Mouse (Mus musculus): ENCODE measurements at regions not wholly inside any gene's neighbourhood (a gene's known extent, or its start where the extent isn't known, plus 50 kb on each side); places are given as distances from the start of the nearest gene placed in this dataset.

DNA sequence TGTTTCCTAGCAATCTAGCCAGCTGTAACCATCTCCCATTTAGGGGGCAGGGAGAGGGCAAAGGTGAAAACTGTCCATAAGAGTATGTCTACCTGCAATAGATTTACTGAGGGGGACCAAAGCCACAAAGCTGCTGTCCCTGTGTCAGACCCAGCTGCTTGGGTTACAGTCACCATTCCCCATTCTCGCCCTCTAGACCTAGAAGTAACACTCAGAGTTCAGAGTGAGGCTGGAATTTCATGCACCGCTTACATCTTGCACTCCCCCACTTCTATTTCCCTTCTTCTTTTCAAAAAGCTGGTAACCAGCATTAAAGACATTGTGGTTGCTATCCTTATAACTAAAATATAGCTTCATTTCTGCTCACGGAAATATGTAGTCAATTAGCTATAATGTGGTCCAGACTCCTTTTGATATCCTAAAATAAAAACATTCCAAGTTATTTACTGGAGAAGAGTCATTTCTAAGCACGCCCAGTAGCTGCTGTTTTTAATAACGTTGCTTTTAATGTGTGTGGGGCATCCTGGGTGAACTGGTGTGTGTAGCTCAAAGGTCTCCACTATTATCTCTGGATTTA is 157.4 kb upstream of the Fbxo11 start:
- ATAC-seq (ENCODE audit: low FRiP score) = no peak
- WGBS = 81% methylated on average over 5 of the region's 5 CpGs
- Histone ChIP-seq H3K4me2 (no peak overlapping the region), H3K9me3 (no peaks in the 10 kb centered on the region), H3K9ac (no peak overlapping the region), H3K4me1 (no peaks in the 10 kb centered on the region), H3K27me3 (no peaks in the 10 kb centered on the region), H3K27ac (no peak overlapping the region), H3K4me3 (replicated peaks) (no peak overlapping the region), H3K36me3 (replicated peaks) (no peaks in the 10 kb centered on the region)

DNA sequence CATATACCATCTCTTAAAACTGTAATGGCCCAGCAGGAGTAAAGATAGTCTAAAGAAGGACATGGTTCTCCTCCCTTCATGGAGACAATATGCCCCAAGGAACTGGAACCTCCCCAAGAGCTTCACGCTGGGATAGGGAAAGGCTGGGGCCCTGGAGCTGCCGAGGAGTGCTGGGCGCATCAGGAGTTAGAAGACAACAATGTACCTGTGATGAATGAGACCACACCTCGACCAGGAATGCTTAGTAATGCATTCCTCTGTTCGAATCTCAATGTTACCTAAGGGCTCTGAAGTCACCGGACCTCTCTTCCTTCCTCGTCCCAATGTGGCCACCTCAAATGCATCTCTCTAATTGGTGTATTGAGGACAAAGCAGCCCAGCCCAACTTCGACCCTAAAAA is 175.4 kb upstream of the Fbxo11 start:
- Histone ChIP-seq H3K9me3 (0 out of 2 replicates have a peak, but pooled peaks cover 7% of the 10 kb centered on the region), H3K4me3 (replicated peaks) (no peak overlapping the region), H3K4me2 (no peak overlapping the region), H3K27me3 (no peaks in the 10 kb centered on the region), H3K36me3 (replicated peaks) (no peaks in the 10 kb centered on the region), H3K4me1 (no peaks in the 10 kb centered on the region), H3K9ac (no peak overlapping the region), H3K27ac (no peak overlapping the region)
- no peak for ATAC-seq (ENCODE audit: low FRiP score)
- 86% methylated on average over 8 of the region's 8 CpGs for WGBS

DNA sequence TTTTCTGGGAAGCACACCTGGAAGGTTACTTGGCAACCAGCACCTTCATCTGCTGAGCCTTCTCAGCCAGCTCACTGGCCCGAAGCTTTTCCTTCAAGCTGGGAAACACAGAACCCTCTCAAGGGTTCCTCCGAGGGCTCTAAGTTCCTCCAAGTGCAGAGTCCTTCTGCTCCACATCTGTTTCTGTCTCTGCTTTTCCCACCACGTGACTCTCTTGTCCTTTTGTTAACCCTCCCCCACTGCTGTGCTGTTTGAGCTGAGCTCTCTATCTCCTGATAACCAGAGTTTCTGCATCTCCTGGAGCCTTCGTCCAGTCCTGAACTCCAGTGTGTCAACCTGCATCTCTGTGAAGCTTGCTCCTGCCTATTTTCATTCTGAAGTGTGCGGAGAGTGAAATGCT is 183.5 kb upstream of the Fbxo11 start:
- no peak overlapping the region for H3K27ac ChIP-seq
- H3K9ac ChIP-seq = no peak overlapping the region
- WGBS = 79% methylated on average over 5 of the region's 5 CpGs
- no peaks in the 10 kb centered on the region for H3K27me3 ChIP-seq
- H3K4me3 ChIP-seq (replicated peaks) = no peak overlapping the region
- H3K36me3 ChIP-seq (replicated peaks) = no peaks in the 10 kb centered on the region
- H3K4me1 ChIP-seq = peaks cover 8% of the 10 kb centered on the region; the same call in 1 of the 2 replicates
- no peak overlapping the region for H3K4me2 ChIP-seq
- ATAC-seq (ENCODE audit: low FRiP score) = no peak
- H3K9me3 ChIP-seq = no peaks in the 10 kb centered on the region

DNA sequence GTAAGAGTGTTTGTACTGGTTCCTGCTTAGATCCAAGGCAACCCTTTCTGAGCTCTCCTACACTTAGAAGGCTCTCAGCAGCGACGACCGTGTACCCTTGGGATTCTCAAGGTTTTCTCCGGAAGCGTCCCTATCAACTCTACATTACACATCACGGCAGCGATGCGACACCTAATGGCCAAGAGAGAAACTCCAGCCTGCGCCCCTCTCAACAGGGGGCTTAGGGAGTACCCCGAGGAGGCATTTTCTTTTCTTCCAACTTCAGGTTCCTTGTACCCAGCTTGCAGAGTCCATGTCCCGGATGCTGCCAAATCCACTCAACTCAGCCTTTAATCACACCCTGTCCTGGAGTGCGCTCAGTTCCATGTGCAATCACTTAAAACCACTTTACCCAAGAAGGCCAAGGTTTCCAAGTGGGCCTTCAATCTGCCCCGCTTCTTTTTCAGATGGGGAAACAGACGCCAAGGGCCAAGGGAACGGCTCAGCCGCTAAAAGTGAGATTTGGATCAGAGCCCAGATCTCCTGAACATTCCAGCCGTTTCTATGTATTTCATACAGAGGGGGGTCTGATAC is 186.9 kb upstream of the Fbxo11 start:
- no peak overlapping the region for H3K9ac ChIP-seq
- no peak overlapping the region for H3K27ac ChIP-seq
- H3K9me3 ChIP-seq = no peaks in the 10 kb centered on the region
- peak overlapping the region; percentile 43 for H3K4me2 ChIP-seq
- peaks cover 17% of the 10 kb centered on the region for H3K4me1 ChIP-seq
- H3K4me3 ChIP-seq (replicated peaks) = peak overlapping the region; percentile 10; the same call in 1 of the 2 replicates
- H3K27me3 ChIP-seq = no peaks in the 10 kb centered on the region
- no peaks in the 10 kb centered on the region for H3K36me3 ChIP-seq (replicated peaks)
- peak; percentile 37; the same call in 1 of the 2 replicates for ATAC-seq (ENCODE audit: low FRiP score)
- WGBS = 15% methylated on average over 17 of the region's 17 CpGs

DNA sequence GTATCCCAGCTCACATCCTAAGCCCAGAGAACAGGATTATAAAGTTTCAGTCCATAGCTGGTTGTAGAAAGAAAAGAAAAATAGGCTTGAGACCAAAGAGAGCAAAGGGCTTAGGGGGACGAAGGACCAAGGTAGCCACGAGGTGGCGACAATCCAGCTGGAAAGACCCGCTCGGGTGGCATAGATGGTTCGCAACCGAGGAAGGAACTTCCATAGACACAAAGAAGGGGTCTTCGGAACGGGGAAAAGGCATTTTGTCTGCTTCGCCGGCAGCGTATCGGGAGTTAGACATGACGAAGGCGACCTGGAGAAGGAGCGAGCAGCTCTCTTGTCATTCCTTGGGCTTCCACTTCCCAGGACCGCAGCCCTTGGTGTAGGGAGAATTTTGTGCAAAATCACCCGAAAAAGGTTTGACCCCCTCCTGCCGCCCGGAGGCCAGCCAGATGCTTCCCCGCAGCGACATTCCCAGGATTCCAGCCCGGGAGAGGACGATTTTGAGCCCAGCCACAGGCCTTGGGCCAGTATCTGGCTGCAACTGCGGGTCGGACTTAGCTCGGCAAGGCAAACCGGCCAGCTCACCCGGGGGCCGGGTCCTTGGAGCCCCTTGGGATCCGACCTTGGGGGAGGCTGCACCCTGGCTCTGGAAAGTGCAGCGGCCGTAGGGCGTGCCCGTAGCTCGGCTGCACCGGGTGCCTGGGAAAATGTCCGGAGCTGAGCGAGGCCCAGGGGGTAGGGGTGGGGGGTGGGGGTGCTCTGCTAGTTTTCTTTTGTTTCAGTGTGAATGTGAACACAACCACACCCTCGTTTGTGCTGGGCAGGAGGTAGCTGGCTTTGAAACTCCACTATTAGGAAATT is 184.5 kb upstream of the Foxn2 start:
- Histone ChIP-seq H3K9me3 (no peaks in the 10 kb centered on the region), H3K27me3 (no peaks in the 10 kb centered on the region), H3K36me3 (replicated peaks) (no peaks in the 10 kb centered on the region), H3K4me1 (peaks cover 21% of the 10 kb centered on the region), H3K4me2 (peak overlapping the region; percentile 68), H3K9ac (peak overlapping the region; percentile 70), H3K27ac (peak overlapping the region; percentile 85), H3K4me3 (replicated peaks) (peak overlapping the region; percentile 48)
- under 1% methylated on average over 40 of the region's 40 CpGs for WGBS
- peak; percentile 80 for ATAC-seq (ENCODE audit: low FRiP score)

DNA sequence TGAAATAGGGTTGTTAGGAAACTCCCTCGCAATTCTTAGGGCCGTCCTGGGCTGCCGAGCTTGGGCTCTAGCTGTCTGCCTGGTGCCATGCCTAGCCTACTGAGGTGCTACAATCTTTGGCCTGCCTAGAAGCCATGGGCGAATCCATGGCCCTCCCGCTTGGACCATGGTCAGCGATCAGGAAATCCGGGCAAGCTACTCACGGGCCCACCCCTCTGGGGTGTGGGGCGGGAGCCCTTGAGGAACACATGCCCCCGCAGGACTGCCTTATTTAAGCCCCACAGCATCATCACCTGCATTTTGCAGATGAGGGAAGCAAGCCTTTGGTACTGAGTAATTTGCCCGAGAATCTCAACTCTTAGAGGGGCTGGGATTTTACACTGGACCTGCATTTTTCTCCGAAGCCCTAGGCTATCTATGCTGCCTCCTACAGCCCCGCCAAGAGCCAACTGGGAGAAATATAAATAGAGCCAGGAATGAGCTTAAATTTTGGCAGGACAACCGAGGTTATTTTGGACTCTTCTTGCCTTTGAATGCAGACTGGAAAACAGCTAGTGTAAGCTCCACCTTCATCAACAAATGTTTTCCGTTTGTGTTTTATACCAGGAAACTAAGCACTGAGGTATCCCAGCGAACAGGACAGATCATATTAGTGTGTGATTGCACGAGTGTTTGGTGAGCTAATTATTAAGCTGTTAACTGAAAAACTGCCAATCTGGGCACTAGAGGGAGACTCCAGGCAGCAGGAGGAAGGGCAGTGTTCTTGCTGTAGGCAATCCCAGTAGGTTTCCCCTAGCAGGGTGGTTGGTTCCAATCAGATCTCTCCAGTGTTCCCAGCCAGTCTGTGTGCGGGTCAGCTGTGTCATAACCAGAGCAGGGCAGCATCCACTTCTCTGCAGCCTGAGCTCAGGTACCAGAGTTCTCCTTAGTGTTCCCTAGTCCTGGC is 183.6 kb upstream of the Foxn2 start:
- Histone ChIP-seq H3K9me3 (no peaks in the 10 kb centered on the region), H3K9ac (peak overlapping the region; percentile 70), H3K27ac (peak overlapping the region; percentile 85), H3K4me1 (peaks cover 19% of the 10 kb centered on the region), H3K36me3 (replicated peaks) (no peaks in the 10 kb centered on the region), H3K27me3 (no peaks in the 10 kb centered on the region), H3K4me3 (replicated peaks) (peak overlapping the region; percentile 48), H3K4me2 (peak overlapping the region; percentile 68)
- WGBS = 2% methylated on average over 18 of the region's 18 CpGs
- peak; percentile 71 for ATAC-seq (ENCODE audit: low FRiP score)

DNA sequence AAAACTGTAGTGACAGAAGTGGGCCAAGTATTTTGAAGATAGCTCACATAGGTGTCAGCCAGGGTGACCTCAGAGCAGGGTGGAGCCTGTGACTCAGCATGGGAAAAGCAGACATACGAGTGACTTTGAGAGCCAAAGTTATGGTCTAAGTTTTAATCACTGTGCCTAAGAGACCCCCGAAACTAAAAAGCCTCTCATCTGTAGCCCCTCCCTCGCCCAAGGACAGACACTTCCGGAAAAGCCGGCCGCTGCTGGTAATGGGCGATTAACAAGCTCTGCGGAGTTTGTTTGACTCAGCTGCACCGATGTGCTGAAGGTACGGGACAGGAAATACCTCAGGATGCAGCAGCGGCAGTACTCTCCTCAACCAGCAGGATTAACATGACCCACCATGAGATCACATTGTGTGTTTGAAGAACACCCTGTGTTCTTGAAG is 182.1 kb upstream of the Foxn2 start:
- peaks cover 16% of the 10 kb centered on the region for H3K4me1 ChIP-seq
- no peak overlapping the region for H3K9ac ChIP-seq
- 89% methylated on average over 11 of the region's 11 CpGs for WGBS
- no peak overlapping the region for H3K27ac ChIP-seq
- no peak for ATAC-seq (ENCODE audit: low FRiP score)
- no peaks in the 10 kb centered on the region for H3K27me3 ChIP-seq
- H3K36me3 ChIP-seq (replicated peaks) = no peaks in the 10 kb centered on the region
- no peak overlapping the region for H3K4me2 ChIP-seq
- H3K9me3 ChIP-seq = no peaks in the 10 kb centered on the region
- no peak overlapping the region for H3K4me3 ChIP-seq (replicated peaks)

DNA sequence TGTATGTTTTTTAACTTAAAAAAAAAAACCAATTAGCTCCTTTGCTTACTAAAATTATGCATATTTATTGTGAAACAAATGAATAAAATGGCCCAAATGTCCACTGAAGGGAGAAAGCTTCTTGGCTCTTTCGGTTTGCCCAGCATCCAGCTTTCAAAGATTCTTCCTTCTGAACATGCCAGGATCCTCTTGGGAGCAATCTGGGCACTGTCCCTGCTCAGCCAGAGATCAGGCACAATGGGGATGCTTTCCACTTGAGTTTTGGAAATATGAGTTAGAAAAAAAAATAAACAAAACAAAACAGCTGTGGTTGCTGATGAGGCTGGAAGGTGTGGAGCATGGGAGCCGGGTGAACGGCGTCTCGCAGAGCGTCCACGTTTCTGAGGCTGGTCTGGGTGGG is 180.3 kb upstream of the Foxn2 start:
- no peaks in the 10 kb centered on the region for H3K9me3 ChIP-seq
- H3K4me2 ChIP-seq = no peak overlapping the region
- H3K36me3 ChIP-seq (replicated peaks) = no peaks in the 10 kb centered on the region
- no peaks in the 10 kb centered on the region for H3K27me3 ChIP-seq
- no peak overlapping the region for H3K9ac ChIP-seq
- H3K4me1 ChIP-seq = peaks cover 16% of the 10 kb centered on the region
- WGBS = 92% methylated on average over 7 of the region's 7 CpGs
- H3K27ac ChIP-seq = no peak overlapping the region
- no peak for ATAC-seq (ENCODE audit: low FRiP score)
- H3K4me3 ChIP-seq (replicated peaks) = no peak overlapping the region

DNA sequence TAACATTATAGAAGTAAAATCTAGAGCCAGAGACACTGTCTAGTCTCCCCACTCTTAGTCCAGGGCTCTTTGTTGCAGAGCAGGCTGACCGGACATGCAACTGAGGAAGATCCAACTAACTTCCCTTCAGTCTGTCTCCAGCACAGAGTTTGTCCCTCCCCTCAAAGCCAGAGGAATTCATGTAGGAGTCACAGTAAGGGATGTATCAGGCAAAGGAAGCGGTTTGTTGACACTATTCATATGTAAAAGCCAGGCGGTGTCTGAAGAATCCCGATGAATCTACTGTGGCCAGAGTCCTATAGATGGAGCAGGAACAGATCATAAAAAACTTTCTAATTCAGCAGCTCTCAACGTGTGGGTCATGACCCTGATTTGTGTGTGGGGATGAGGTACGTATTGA is 179.7 kb upstream of the Foxn2 start:
- Histone ChIP-seq H3K9ac (no peak overlapping the region), H3K4me1 (peaks cover 16% of the 10 kb centered on the region), H3K27ac (no peak overlapping the region), H3K36me3 (replicated peaks) (no peaks in the 10 kb centered on the region), H3K27me3 (no peaks in the 10 kb centered on the region), H3K9me3 (no peaks in the 10 kb centered on the region), H3K4me3 (replicated peaks) (no peak overlapping the region), H3K4me2 (no peak overlapping the region)
- no peak for ATAC-seq (ENCODE audit: low FRiP score)
- WGBS = 61% methylated on average over 6 of the region's 6 CpGs

DNA sequence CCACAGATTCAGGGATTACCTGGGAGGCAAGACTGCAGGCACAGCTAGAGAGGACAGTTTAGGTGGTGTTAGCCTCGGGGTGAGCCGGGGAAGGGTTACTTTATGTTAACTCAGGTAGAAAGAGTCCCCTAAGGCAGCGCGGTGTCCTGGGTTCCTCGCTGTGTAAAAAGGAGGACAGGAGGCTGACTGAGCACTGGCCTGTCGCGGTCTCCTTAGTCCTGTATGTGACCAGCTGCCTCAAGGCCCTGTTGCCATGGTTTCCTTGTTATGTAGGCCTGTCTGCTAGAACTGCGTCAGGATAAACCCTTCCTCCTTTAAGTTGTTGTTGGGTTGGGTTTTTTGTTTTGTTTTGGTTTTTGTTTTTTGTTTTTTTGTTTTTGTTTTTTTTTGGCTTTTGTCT is 179.0 kb upstream of the Foxn2 start:
- no peak for ATAC-seq (ENCODE audit: low FRiP score)

DNA sequence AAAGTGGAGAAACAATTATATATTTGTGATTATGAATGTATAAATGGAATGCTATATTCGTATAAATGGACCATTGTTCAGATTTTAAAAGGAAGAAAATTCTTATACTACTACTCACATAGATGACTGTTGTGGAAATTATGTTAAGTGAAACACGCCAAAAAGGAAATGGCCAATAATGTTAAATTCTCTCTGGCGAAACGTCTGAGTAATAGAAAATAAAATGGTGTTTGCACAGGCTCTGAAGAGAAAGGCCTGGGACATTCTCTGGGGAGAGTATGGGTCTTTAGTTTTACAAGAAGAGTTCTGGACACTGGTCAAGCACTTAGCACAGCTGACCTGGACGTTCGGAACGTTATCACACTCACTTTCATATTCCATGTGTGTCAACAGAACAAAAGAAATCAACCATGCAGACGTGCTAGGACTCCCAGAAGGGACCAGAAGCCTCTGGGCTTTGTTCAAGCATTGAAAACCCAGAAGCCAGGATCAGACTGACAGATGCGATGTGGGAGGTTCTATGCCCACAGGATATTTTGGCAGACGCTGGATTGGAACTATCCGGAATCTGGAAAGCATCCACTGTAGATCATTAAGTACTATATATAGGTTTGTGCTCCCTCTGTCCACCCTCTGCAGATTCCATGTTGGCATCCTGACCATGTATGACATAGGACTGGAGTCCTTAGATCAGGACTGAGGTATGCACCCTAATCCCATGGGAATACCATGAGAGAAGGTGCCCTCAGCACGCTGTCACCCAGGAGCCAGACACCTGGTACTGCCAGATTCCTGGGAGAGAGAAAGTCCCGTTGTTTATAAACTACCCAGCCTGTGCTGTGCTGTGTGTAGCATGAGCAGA is 178.0 kb upstream of the Foxn2 start:
- 78% methylated on average over 13 of the region's 13 CpGs for WGBS
- Histone ChIP-seq H3K9me3 (0 out of 2 replicates have a peak, but pooled peaks cover under 1% of the 10 kb centered on the region), H3K4me1 (peaks cover 3% of the 10 kb centered on the region; the same call in 1 of the 2 replicates), H3K27me3 (no peaks in the 10 kb centered on the region), H3K4me3 (replicated peaks) (no peak overlapping the region), H3K9ac (no peak overlapping the region), H3K27ac (no peak overlapping the region), H3K36me3 (replicated peaks) (no peaks in the 10 kb centered on the region), H3K4me2 (no peak overlapping the region)
- no peak for ATAC-seq (ENCODE audit: low FRiP score)

More for the DNA sequence above, 179.0 kb upstream of the Foxn2 start:
- no peak overlapping the region for H3K27ac ChIP-seq
- H3K9ac ChIP-seq = no peak overlapping the region
- no peak overlapping the region for H3K4me3 ChIP-seq (replicated peaks)
- H3K36me3 ChIP-seq (replicated peaks) = no peaks in the 10 kb centered on the region
- no peaks in the 10 kb centered on the region for H3K27me3 ChIP-seq
- H3K4me2 ChIP-seq = no peak overlapping the region
- H3K9me3 ChIP-seq = no peaks in the 10 kb centered on the region
- H3K4me1 ChIP-seq = peaks cover 11% of the 10 kb centered on the region
- 41% methylated on average over 8 of the region's 8 CpGs for WGBS

Measured in forebrain, embryonic 12.5 days (tissue).